Mouse (Mus musculus): ENCODE measurements around the gene Igfn1. TPM values are rescaled to one million over a fixed set of nuclear protein-coding genes. Genes with fewer than 3 reads are reported as not detected.

Gene Igfn1
- total and polyA plus RNA-seq, 3 experiments: not detected

DNA sequence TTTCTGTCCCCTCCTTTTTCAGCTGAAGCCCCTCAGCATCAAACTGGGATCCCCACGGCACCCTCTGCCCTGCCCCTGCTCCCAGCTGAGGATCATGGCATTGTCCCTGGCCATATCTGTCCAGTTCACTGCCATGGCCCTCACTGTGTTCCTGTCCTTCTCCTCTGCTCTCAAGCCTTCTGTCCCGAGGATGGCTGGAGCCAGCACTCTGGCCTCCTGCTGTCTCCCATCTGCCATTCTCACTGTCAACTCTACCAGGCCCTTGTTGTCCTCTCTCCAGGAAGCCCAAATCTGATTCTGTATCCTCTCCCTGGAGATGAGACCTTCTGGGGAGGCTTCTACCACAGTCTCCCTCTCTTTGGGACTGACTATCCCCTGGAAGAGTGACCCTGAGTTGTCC is 35.7 kb downstream of the Igfn1 start:
- no peak for TF ChIP-seq MYC (IDR thresholded peaks at IDR 0.05; ENCODE audit: low read depth, low read length)
- TF ChIP-seq HCFC1 (IDR thresholded peaks at IDR 0.05; ENCODE audit: low read depth, low read length): no peak
- TF ChIP-seq UBTF (IDR thresholded peaks at IDR 0.05; ENCODE audit: low read depth, low read length): no peak
- TF ChIP-seq USF2 (conservative IDR thresholded peaks at IDR 0.05; ENCODE audit: low read depth, low read length): no peak
- TF ChIP-seq ETS1 (conservative IDR thresholded peaks at IDR 0.05; ENCODE audit: low read depth, low read length): no peak
- TF ChIP-seq CHD1 (IDR thresholded peaks at IDR 0.05; ENCODE audit: low read depth, low read length): no peak
- TF ChIP-seq SMC3 (IDR thresholded peaks at IDR 0.05; ENCODE audit: low read depth, low read length): no peak
- no peak for TF ChIP-seq MAZ (IDR thresholded peaks at IDR 0.05; ENCODE audit: low read depth, low read length)
- no peak for TF ChIP-seq CHD2 (IDR thresholded peaks at IDR 0.05; ENCODE audit: low read length)
- H3K27ac ChIP-seq (ENCODE audit: insufficient read depth, low read depth): no peak overlapping the region
- no peak overlapping the region for H3K4me3 ChIP-seq (replicated peaks in 1 of 3; ENCODE audit: low read depth in 2 of 3, low read length in 2 of 3, poor library complexity in 1 of 3)
- no peaks in the 10 kb centered on the region for H3K9me3 ChIP-seq (replicated peaks; ENCODE audit: low read length)
- no peaks in the 10 kb centered on the region for H3K36me3 ChIP-seq (replicated peaks in 1 of 2; ENCODE audit: control insufficient read depth in 1 of 2, insufficient read depth in 1 of 2, low read length in 1 of 2)
- in situ Hi-C loops (cut with MboI; ENCODE audit: low pct_ligation_motif_present, low pct_unique_long_range_greater_than_20kb, low sequenced_read_pairs): no loop called here
- no peak overlapping the region for H3K9ac ChIP-seq (ENCODE audit: insufficient read depth, low read depth)
- no peak overlapping the region for H3K4me2 ChIP-seq (ENCODE audit: insufficient read depth, low read depth, poor library complexity, severe bottlenecking)
- H3K27me3 ChIP-seq (replicated peaks): peaks cover 94% of the 10 kb centered on the region
- no peaks in the 10 kb centered on the region for H3K4me1 ChIP-seq (ENCODE audit: control insufficient read depth in 1 of 2, insufficient read depth in 2 of 2)
- no peaks in the 10 kb centered on the region for H3K79me2 ChIP-seq (replicated peaks; ENCODE audit: control insufficient read depth, extremely low read depth, insufficient read depth, poor library complexity, severe bottlenecking)
- dilution Hi-C loops (cut with MboI; ENCODE audit: extremely low pct_ligation_motif_present, extremely low pct_unique_long_range_greater_than_20kb, low sequenced_read_pairs): no loop called here
- DNase-seq (ENCODE audit: extremely low read depth): no peak

DNA sequence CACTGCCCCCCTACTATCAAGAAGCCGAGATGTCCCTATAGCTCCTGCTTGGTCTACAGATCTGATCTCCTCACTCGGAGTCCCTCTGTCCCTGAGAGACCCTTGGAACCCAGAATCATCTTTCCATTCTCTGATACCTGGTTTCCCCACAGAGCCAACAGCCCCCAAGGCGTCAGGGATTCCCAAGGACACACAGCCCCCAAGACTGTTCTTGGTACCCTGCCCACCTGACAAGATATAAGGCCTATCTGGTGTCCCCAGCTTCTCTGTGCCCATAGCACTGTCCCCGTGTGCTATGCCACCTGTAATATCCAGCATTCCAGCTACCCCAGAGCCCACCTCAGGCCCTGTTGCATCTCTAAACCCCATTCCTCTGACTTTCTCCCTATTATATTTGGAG is 38.4 kb downstream of the Igfn1 start:
- dilution Hi-C loops (cut with MboI; ENCODE audit: extremely low pct_ligation_motif_present, extremely low pct_unique_long_range_greater_than_20kb, low sequenced_read_pairs): no loop called here
- no peak overlapping the region for H3K4me3 ChIP-seq (replicated peaks in 1 of 3; ENCODE audit: low read depth in 2 of 3, low read length in 2 of 3, poor library complexity in 1 of 3)
- no peaks in the 10 kb centered on the region for H3K4me1 ChIP-seq (ENCODE audit: control insufficient read depth in 1 of 2, insufficient read depth in 2 of 2)
- DNase-seq (ENCODE audit: extremely low read depth): no peak
- no peak overlapping the region for H3K4me2 ChIP-seq (ENCODE audit: insufficient read depth, low read depth, poor library complexity, severe bottlenecking)
- no peak overlapping the region for H3K27ac ChIP-seq (ENCODE audit: insufficient read depth, low read depth)
- H3K36me3 ChIP-seq (replicated peaks in 1 of 2; ENCODE audit: control insufficient read depth in 1 of 2, insufficient read depth in 1 of 2, low read length in 1 of 2): no peaks in the 10 kb centered on the region
- TF ChIP-seq RCOR1 (conservative IDR thresholded peaks at IDR 0.05; ENCODE audit: low read depth, low read length): no peak
- TF ChIP-seq IRF4 (IDR thresholded peaks at IDR 0.05; ENCODE audit: low read depth, low read length): no peak
- H3K79me2 ChIP-seq (replicated peaks; ENCODE audit: control insufficient read depth, extremely low read depth, insufficient read depth, poor library complexity, severe bottlenecking): no peaks in the 10 kb centered on the region
- no peaks in the 10 kb centered on the region for H3K9me3 ChIP-seq (replicated peaks; ENCODE audit: low read length)
- in situ Hi-C loops (cut with MboI; ENCODE audit: low pct_ligation_motif_present, low pct_unique_long_range_greater_than_20kb, low sequenced_read_pairs): loop anchor here (10.0 kb wide), 1 partner anchor 77 kb away; no protein-coding TSS in a partner anchor
- peaks cover 100% of the 10 kb centered on the region for H3K27me3 ChIP-seq (replicated peaks)
- H3K9ac ChIP-seq (ENCODE audit: insufficient read depth, low read depth): no peak overlapping the region

DNA sequence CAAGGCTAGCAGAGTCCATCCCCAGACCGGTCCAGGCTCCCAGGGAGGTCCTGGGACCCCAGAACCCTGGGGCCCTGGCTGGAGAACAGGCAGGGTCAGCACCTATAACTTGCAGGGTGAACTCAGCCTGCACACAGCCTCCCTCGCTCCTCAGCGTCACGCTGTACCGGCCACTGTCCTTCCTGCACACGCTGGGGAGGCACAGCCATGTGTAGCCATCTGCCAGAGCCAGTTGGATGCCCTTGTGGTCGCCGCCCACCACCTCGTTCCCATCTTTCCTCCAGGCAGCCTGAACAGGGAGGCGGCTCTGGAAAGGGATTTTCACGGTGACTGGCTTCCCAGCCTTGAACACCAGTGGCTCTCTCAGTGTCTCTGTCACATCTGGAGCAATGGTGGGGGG is 41.6 kb downstream of the Igfn1 start:
- TF ChIP-seq CHD2 (IDR thresholded peaks at IDR 0.05; ENCODE audit: low read length) (no peak), POLR2AphosphoS2 (IDR thresholded peaks at IDR 0.05; ENCODE audit: low read depth, low read length) (no peak), BHLHE40 (IDR thresholded peaks at IDR 0.05; ENCODE audit: low read depth, low read length) (no peak), USF2 (conservative IDR thresholded peaks at IDR 0.05; ENCODE audit: low read depth, low read length) (no peak), CTCF (conservative IDR thresholded peaks at IDR 0.05 in 1 of 2, IDR thresholded peaks at IDR 0.05 in 1 of 2; ENCODE audit: low read depth in 2 of 2, low read length in 2 of 2) (no peak), USF1 (IDR thresholded peaks at IDR 0.05; ENCODE audit: low read depth, low read length) (no peak), RCOR1 (conservative IDR thresholded peaks at IDR 0.05; ENCODE audit: low read depth, low read length) (no peak), ELF1 (IDR thresholded peaks at IDR 0.05; ENCODE audit: low read depth, low read length) (no peak), ZNF384 (IDR thresholded peaks at IDR 0.05; ENCODE audit: low read depth, low read length) (no peak), NRF1 (IDR thresholded peaks at IDR 0.05; ENCODE audit: low read depth, low read length) (no peak), RAD21 (IDR thresholded peaks at IDR 0.05; ENCODE audit: low read depth, low read length) (no peak), ZMIZ1 (IDR thresholded peaks at IDR 0.05; ENCODE audit: low read depth, low read length) (no peak), SIN3A (IDR thresholded peaks at IDR 0.05; ENCODE audit: low read length) (no peak), POLR2A (IDR thresholded peaks at IDR 0.05; ENCODE audit: low read depth, low read length) (no peak), ETS1 (conservative IDR thresholded peaks at IDR 0.05; ENCODE audit: low read depth, low read length) (no peak), HCFC1 (IDR thresholded peaks at IDR 0.05; ENCODE audit: low read depth, low read length) (no peak), JUN (IDR thresholded peaks at IDR 0.05; ENCODE audit: insufficient read depth, low read depth, low read length) (no peak), MYC (IDR thresholded peaks at IDR 0.05; ENCODE audit: low read depth, low read length) (no peak), KAT2A (IDR thresholded peaks at IDR 0.05; ENCODE audit: insufficient replicate concordance, low read length) (no peak)
- H3K4me2 ChIP-seq (ENCODE audit: insufficient read depth, low read depth, poor library complexity, severe bottlenecking): no peak overlapping the region
- no peak overlapping the region for H3K27ac ChIP-seq (ENCODE audit: insufficient read depth, low read depth)
- in situ Hi-C loops (cut with MboI; ENCODE audit: low pct_ligation_motif_present, low pct_unique_long_range_greater_than_20kb, low sequenced_read_pairs) (loop anchor here (10.0 kb wide), 1 partner anchor 80 kb away; no protein-coding TSS in a partner anchor), dilution Hi-C loops (cut with MboI; ENCODE audit: extremely low pct_ligation_motif_present, extremely low pct_unique_long_range_greater_than_20kb, low sequenced_read_pairs) (no loop called here)
- DNase-seq (ENCODE audit: extremely low read depth): no peak
- H3K4me3 ChIP-seq (replicated peaks in 1 of 3; ENCODE audit: low read depth in 2 of 3, low read length in 2 of 3, poor library complexity in 1 of 3): no peak overlapping the region
- H3K36me3 ChIP-seq (replicated peaks in 1 of 2; ENCODE audit: control insufficient read depth in 1 of 2, insufficient read depth in 1 of 2, low read length in 1 of 2): no peaks in the 10 kb centered on the region
- H3K79me2 ChIP-seq (replicated peaks; ENCODE audit: control insufficient read depth, extremely low read depth, insufficient read depth, poor library complexity, severe bottlenecking): no peaks in the 10 kb centered on the region
- no peak overlapping the region for H3K9ac ChIP-seq (ENCODE audit: insufficient read depth, low read depth)
- H3K9me3 ChIP-seq (replicated peaks; ENCODE audit: low read length): no peaks in the 10 kb centered on the region
- peaks cover 95% of the 10 kb centered on the region for H3K27me3 ChIP-seq (replicated peaks)
- no peaks in the 10 kb centered on the region for H3K4me1 ChIP-seq (ENCODE audit: control insufficient read depth in 1 of 2, insufficient read depth in 2 of 2)

Data from CH12.LX (cell line).